Mouse (Mus musculus) cerebellum, adult 18-20 months (tissue): ENCODE measurements around the gene Lgr4.

Source experiments
- DNase-seq, 2 experiments: peaks; one replicate each; pipeline ENCODE4 v3.0.0; 2021

The Lgr4 gene

DNA sequence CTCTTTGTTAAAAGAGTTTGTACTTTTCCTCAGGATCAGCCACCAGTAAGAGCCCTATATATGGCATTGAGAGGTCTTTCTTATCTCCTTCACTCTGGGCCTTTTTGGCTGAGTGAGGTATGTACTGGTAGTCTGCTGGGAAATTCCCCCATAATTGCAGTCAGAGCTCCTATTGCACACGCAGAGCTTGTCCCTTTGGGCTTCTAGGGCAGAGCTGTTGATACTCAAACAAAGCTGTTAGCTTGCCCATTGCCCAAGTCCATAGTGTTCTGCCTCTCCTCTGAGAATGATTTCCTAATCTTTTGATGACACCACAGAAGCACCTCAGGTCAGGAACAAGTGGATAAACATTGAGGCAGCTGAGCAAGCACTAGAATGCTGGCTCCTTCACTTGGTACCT is 67.5 kb downstream of the Lgr4 start:
- no peak for DNase-seq

DNA sequence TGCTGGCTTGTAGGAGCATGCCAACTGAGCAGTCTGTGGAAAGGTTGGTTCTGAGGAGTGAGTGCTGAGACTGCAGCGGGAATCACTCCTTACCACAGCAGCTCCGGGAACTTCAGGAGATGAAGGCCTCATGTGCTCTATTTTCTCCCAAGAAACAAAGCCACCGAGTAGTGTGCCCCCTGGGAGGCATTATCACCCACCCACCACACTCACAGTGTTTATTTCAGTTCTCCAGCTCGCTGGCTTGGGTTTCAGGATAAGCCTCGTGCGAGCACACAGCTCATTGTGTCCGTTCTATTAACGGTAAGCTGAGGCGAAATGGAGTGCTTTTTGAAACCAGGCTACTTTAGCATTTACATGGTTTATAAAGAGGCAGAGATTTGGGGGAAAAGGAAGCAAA is 68.1 kb downstream of the Lgr4 start:
- DNase-seq: no peak

DNA sequence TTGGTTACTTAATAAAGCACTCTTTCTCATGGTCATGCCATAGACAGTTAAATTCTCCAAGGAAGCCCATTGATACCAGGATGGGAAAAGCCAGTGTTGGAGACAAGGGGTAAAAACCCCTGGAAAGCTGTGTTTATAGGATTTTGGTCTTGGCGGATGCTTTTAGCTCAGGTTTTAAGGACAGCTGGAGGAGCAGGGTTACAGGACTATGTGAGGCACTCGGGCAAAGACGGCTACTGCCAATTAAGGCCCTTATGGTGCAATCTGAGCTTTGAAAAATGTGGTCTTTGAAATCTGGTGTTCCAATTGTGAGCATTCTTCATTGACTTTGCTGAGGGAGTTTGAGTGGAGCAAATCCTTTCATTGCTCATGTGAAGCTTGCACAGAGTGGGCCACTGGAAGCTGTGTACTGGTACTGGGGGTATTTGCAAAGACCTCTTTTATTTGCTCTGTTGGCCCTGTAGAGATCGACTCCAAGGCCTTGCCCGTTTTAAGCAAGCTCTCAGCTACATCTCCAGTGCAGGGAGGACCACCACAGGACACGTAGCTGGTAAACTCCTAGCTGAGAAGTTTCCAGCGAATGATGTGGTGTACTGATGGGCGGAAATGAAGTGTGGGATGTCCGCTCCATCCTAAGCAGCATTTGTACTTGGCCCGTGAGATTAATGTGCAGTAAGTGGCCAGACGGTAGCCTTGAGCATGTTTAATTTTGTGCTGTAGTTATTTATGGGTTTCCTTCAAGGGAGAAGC is 68.8 kb downstream of the Lgr4 start:
- DNase-seq: no peak

GRCm38 (mm10) chr2:109987946-109988345 is 70.5 kb downstream of the Lgr4 start:
- DNase-seq: no peak

GRCm38 (mm10) chr2:109989196-109989595 is 71.7 kb downstream of the Lgr4 start:
- no peak for DNase-seq

DNA sequence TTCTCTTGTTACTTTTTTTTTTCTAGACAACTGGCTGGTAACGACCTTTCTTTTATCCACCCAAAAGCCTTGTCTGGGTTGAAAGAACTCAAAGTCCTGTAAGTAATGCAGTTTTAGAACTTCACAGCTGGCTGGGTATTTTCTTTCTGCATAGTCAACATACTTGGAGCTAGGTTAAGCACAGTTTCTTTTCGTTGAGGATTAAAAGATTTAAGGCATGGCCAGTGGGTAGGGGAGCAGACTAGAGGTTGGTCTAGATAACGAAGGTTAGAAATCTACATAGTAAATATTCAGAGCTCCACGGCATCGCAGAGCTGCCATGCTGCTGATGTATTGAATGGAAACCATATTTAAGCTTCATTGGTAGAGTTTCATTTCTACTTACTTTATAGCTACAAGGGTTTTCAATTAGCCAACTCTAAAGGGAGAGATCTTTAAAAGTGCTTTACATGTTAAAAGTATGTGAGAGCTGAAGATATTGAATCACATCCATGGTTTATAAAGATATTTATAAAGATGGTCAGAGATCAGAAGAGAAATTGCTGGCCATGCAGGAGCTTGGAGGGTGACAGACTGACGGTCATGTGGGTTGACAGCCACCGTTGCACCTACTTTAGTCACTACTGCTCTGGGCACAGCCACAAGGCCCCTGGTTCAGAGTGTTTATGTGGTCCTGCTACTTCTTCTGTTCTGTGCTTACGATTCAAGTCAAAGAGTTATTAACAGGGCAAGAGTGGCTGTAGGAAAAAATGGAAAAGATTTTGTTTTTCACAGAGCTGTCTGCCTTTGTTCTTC is 72.4 kb downstream of the Lgr4 start:
- no peak for DNase-seq

GRCm38 (mm10) chr2:109991754-109992153 is 74.3 kb downstream of the Lgr4 start:
- DNase-seq: no peak

GRCm38 (mm10) chr2:109992448-109993073 is 75.1 kb downstream of the Lgr4 start:
- no peak for DNase-seq

DNA sequence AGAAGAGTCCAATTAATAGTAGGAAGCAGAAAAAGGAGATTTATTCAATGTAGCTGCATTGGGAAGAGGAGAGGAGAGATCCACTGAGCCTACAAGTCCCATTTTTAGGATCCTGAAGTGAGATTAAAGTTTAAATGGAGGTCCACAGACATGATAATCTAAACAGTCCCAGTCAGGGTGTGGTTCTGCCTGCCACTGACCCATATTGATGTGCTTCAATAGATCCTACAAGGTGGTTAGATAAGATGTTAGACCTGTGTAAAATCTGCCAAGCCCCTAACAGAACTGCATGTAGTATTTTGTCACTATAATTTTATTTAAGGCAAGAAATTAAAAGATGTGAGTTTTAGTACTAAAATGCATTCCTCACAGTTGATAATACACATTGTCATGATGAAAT is 76.0 kb downstream of the Lgr4 start:
- no peak for DNase-seq

DNA sequence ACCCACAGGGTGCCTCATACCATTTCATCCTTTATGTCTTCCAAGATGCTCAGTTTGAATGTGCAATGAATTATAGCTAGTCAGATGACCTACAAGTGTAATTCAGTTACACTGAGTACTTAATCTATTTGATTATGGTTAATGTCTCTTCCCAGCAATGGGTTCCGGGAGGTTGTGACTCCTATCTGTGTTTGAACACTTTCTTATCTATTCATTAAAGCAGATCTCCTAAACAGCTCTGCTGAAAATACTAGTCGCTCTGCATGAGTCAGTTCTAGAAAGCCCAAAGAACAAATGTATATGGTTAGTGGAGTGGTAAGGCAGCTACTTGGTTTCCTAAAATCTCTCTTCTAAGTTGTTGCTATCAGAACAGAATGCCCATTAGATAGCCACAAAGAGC is 77.6 kb downstream of the Lgr4 start:
- DNase-seq: no peak

GRCm38 (mm10) chr2:109996411-109996810 is 79.0 kb downstream of the Lgr4 start:
- DNase-seq: no peak

DNA sequence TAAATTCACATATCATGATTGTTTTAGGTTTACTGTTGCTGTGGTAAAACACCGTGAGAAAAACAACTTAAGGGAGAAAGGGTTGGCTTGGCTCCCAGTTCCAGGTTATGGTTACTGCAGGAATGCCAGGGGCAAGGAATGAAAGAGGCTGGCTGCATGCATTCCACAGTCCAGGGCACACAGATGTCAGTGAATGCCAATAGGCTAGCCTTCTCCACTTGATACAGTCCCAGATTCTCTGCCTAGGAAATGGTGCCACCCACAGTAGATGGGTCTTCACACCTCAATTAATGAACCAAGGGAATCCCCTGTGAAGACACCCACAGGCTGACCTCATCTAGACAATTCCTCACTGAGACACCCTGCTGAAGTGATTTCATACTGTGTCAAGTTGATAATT is 87.2 kb downstream of the Lgr4 start:
- no peak for DNase-seq

DNA sequence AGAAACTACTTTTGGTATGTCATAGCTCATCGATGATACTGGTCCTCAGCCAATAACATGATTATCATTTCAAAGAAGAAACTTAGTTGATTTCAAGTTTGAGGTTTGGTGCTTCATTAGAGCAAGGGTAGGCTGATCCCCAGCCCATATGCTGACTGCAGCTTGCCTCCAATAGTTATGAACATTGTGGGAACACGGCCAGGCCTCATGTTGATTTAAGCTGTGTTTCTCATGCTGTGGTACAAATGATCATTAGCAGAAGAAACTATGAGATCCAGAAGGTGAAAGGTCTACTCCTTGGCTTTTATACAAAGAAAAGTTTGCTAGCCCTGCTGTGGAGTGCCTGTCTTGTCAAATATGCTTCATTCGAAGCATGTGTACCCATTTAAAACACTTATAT is 87.7 kb downstream of the Lgr4 start:
- peak; percentile 52 to 62 for DNase-seq

DNA sequence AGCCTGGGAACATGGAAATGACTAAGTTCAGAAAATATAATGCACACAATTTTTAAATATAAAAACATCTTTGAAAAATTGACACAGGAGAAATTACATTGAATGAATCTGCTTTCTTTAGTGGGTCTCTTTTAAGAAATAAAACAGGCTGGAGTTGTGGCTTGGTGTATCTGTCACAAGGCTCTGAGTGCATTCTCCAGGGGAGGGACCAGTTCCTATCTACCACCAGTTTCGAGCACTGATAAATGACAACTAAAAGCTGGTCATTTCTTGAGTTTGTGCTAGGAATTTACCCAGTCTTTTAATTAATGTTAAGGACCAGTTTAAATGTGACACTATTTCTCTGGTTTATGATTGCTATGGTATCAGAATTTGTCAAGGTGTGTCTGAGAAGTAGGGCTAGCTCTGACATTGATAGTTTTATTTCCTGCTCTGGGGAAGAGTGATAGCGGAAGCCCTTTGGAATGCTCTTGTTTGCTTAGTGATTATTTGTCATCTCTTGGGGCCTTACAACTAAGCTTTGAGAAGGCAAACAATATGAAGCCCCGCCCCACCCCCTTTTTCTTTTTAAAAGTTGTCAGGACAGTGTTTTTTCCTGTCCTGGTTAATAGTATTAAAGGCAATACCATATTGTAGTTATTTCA is 88.3 kb downstream of the Lgr4 start:
- DNase-seq: no peak

GRCm38 (mm10) chr2:110007423-110008267 is 90.2 kb downstream of the Lgr4 start:
- DNase-seq: no peak

DNA sequence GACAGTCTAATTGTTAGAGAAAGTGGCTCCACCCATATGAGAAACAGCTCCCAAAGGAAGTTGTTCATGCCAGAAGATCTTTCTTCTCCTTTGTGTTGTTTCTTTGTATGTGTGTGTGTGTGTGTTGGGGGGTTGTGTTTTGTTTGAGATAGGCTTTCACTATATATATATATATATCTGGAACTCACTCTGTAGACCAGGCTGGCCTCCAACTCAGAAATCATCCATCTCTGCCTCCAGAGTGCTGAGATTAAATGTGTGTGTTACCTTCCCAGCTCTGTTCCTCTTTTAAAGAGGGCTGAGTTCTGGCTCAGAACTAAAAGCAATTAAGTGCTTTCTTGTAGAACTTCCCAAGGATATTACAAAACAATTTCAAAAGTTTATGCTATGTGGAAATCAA is 92.0 kb downstream of the Lgr4 start:
- no peak for DNase-seq

DNA sequence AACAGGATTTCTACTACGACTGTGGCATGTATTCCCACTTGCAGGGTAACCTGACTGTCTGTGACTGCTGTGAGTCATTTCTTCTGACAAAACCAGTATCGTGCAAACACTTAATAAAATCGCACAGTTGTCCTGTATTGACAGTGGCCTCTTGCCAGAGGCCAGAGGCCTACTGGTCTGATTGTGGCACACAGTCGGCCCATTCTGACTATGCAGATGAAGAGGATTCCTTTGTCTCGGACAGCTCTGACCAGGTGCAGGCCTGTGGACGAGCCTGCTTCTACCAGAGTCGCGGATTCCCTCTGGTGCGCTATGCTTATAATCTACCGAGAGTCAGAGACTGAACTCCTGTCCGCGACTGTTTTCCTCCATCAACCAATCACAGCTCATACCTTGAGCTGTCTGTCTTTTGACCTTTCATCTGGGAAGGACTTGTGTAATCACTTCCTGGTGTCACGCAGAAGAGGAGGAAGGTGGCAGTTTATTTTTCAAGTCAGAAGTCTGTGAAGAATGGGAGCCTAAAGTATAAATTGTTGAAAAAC is 94.8 kb downstream of the Lgr4 start:
- no peak for DNase-seq

DNA sequence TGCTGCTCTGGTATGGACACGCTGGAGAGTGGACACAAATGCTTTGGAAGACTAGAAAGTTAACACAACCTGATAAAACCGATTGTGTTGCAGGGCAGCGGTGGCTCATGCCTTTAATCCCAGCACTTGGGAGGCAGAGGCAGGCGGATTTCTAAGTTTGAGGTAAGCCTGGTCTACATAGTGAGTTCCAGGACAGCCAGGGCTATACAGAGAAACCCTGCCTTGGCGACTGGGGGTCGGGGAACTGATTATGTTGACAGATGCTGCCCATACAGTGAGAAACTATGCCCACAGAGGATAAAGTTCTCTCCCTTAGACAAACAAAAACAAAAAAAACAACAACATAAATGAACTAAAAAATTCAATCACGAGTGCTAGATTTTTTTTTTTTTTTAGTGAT is 99.6 kb downstream of the Lgr4 start:
- no peak for DNase-seq

GRCm38 (mm10) chr2:110017616-110018505 is 100.4 kb downstream of the Lgr4 start, which contains the start of gene Ccdc34:
Ccdc34 (plus strand) TSS chr2:110017817.
- DNase-seq: peak; percentile 91 to 93

DNA sequence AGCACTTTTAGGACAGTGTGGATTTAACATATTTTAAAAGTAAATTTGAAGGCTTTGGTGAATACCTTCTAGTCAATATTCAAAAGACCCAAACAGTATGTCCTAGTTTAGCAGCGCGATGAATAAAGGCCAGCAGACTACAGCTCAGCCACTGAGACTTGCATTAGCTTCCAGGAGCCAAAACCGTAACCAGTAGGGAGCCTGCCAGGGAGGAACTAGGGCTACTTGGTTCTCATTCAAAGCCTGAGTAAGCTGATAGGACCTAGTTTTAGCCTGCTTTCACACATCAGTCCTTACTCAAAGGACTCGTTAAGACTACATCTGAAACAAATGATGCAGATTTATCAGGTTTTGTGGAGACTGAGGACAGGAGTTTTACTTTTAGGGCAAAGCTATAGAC is 102.2 kb downstream of the Lgr4 start:
- DNase-seq: no peak

DNA sequence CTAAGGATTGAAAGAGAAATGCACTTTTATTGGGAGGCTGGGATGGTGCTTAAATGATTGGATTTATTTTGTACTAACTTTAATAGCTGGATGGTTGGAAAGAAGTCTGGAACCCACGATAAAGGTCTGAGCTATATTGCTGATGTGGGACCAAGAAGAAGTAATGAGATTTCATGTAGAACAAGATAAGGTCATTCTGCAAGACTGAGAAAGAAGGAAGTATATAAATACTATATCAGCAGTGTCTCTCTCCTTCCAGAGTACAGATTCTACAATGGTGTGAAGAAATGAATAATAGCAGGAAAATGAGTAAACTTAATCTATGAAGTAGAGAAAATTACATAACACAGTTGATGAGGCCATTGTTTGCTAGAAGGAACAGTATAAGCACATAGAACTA is 103.0 kb downstream of the Lgr4 start:
- DNase-seq: no peak
